Mouse (Mus musculus) lung, postnatal 25 days (tissue): Measurements from ENCODE around the gene Kcnq1.

Experiments used
- DNase-seq: peaks from one replicate; pipeline ENCODE4 v3.0.0; 2022; ENCODE audit warnings: low spot score

Kcnq1 gene

GRCm38 (mm10) chr7:143106062-143106461 is at the start of gene Kcnq1:
Kcnq1 (plus strand) TSS chr7:143106362.
- DNase-seq = no peak

- DNase-seq = no peak
These were observed 49.1 kb upstream of the Kcnq1 start for GRCm38 (mm10) chr7:143057023-143057422.

GRCm38 (mm10) chr7:143057667-143058220 is 48.4 kb upstream of the Kcnq1 start:
- DNase-seq = no peak

DNA sequence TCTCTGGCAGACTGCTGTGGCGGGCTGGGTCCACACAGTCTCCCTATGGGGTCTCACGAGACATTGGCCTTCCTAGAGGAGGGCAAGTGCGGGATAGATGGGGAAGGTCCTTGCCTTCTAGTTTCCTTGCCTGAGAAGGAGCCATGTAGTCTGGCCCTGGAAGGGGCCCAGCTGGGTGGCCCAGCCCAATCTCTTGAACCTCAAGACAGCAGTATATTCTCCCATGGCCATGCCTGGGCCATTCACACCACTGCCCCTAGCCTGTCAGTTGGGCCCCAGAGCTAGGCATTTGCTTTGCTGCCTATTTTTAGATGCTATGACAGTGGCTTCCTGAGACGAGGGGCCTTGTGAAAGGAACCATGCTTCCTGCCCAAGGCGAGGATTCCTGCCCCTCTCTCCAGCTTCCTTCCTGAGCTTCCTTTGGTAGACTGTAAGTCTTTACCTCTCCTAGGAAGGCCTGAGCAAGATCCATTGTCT is 47.9 kb upstream of the Kcnq1 start:
- DNase-seq = peak; percentile 27

DNA sequence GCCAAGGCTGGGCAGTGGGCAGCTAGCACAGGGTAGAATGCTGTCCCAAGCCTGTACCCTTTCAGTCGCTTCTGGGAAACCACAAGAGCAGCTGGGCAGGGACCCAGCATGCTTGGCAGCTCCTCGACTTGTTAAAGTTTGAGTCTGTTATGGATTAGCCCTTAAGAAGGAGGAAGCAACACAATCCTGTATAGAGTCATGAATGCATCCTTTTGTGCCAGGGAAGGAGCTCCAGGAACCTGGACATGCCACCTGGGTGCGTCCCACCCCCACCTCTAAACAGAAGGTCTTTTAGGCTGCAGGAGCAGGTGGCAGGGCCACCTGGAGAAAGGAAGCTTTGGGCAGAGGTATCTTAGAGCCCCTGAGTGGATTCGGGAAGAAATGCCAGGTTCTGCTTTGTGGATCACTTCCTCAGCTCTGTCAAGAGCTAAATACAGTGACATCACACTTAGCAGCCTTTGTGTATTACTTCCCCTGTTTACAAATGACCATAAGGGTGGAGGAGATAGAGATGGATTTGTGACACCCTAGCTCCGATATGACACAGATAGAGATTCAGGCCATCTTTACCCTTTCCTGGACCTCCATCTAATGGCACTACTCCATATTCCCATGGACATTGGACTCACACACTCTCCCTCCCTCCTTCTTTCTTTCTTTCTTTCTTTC is 46.8 kb upstream of the Kcnq1 start:
- DNase-seq = peak; percentile 55

GRCm38 (mm10) chr7:143062704-143063103 is 43.5 kb upstream of the Kcnq1 start:
- no peak for DNase-seq

DNA sequence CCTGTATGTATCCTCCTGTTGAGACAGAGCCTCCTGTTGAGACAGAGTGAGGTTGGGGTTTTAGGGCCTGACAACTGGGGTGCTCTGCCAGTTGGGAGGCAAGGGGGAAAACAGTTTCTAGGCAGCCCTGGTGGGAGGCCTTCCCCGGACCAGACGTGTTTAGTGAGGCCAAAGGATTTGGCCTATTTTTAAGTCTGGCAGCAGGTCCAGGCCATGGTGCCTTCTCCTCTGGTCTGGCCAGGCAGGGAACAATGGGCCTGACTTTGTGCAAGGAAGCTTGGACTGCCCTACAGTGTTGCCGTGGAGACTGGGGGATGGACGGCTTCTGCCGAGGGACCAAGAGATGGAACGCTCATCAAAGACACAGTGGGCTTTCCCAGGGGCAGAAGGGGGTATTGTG is 41.9 kb upstream of the Kcnq1 start:
- no peak for DNase-seq

- no peak for DNase-seq
These were observed 40.5 kb upstream of the Kcnq1 start for GRCm38 (mm10) chr7:143065692-143066091.

DNA sequence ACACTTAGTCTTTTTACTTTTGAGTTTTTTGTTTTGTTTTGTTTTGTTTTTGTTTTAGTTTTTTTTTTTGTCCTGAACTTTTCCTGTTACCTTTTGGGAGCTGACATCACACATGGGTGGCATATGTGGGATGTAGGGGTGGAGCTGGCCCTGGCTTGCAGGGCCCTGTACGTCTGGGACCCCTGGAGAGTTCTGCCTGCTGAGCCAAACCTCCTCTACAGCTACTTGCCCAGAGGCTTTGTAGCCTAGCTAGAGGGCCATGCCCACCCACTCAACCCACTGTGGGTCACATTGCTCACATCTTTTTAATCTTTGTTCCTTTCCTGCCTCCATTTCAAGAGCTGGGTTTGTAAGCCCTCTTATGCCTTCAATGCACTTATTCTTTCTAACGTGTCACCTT is 38.7 kb upstream of the Kcnq1 start:
- DNase-seq = no peak

- DNase-seq = no peak
These were observed 38.3 kb upstream of the Kcnq1 start for GRCm38 (mm10) chr7:143067897-143068296.

DNA sequence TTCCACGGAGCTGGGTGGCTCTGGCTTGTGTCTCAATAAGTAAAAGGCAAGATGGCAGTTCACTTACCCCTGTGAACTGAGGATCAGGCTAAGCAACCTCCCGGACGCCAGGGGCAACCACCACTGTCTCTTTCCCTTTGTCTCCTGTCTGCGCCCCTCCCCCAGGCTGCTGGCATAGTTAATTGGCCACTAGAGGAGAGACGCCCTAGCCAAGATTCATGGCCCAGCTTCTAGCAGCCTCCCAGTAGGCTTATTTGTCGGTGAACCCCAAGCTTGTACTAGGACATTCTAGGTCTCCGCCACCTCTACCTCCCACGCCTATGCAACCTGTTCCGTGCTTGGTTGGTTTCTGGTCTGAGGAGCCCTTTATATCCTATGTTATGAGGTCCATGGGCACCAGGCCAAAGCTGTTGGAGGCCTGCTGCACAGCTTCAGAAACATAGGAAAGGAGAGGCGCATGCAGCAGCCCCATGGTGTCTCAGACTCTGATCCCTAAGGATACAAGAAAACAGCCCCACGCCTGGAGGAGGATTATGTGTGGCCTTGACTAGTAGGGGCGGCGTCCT is 37.8 kb upstream of the Kcnq1 start:
- DNase-seq = no peak

GRCm38 (mm10) chr7:143068882-143069591 is 37.1 kb upstream of the Kcnq1 start, which contains the start of gene Tssc4:
Tssc4 (plus strand) TSS chr7:143069249.
- peak; percentile 99 for DNase-seq

DNA sequence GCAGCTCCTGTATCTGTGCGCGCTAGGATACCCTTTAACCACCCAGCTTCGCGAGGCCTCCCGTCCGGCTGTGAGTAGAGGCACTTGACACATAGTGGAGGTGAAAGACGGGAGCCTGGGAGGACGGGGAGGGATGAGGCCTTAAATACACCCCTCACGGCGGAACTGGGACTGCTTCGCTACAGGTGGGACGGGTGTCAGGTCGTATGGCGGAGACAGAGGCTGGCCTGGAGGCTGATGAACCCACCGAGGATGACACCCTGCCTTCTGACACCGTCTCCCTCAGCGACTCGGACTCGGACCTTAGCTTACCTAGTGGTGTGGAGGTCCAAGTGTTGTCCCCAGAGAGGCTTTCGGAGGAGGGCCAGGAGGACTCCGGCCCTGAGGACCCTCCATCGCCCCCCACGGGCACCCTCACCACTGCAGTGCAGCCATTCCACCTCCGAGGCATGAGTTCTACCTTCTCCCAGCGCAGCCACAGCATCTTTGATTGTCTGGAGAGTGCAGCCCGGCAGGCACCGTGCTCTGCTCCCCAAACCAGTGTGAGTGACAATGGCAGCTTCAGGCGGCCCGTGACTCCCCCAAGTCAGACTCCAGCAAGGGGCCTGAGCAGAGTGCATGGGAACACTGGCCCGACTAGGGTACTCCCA is 36.3 kb upstream of the Kcnq1 start:
- DNase-seq = no peak

- no peak for DNase-seq
These were observed 35.6 kb upstream of the Kcnq1 start for GRCm38 (mm10) chr7:143070506-143071070.

DNA sequence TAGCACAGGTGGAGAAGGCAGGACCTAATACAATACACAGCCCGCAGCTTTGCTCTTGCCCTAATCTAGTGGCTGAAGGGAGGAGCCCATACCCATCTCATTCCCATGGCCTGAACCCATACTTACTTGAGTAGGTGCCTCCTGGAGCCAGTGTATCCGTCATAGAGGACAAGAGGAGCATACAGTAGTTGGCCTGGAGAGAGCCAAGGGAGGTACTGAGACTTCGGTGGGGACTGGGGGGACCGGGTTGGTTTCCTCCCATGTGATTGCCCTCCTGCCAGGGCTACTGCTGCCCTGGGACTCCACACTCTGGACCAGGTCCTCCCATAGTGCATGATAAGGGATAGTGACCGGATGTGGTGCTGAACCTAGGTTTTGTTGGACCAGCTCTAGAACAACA is 33.6 kb upstream of the Kcnq1 start:
- no peak for DNase-seq

- DNase-seq = peak; percentile 23
These were observed 33.1 kb upstream of the Kcnq1 start for GRCm38 (mm10) chr7:143073086-143073485.

GRCm38 (mm10) chr7:143075394-143075793 is 30.8 kb upstream of the Kcnq1 start:
- DNase-seq = no peak

DNA sequence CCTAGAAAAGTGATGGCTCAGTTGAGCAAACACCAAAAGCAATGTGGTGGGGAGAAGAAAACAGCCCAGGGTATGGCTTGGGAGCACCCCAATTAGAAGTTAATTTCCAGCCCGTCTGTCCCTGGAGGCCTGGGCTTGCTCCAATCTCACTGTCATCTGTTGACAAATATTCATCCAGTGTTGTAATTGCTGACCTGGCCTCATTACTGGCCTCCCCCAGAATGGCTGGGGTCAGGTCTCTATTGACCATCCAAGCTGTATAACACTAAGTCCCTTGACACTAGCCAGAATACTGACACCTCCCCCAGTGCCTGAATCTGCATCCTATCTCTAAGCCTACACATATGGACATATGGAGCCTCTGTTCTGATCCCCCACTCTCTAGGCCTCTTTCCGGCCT is 28.8 kb upstream of the Kcnq1 start:
- DNase-seq = no peak

- DNase-seq = no peak
These were observed 24.1 kb upstream of the Kcnq1 start for GRCm38 (mm10) chr7:143082024-143082423.

DNA sequence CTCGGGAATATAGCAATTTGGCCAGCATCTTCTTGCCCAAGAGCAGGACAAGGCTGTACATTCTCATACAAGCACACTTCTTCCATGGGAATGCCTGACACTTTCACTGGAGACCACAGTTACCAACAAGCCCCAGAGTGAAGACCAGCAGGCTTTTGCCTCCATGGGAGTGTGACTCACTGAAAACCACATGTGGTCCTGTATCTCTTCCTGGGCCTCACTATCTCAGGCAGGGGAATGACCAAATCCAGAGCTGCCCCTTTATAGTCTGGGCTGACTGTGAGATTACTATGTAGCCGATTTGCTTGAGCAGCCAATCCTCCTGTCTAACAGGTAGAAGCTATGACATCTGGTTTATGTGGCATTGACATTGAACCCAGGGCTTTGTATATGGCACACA is 22.5 kb upstream of the Kcnq1 start:
- DNase-seq = no peak

DNA sequence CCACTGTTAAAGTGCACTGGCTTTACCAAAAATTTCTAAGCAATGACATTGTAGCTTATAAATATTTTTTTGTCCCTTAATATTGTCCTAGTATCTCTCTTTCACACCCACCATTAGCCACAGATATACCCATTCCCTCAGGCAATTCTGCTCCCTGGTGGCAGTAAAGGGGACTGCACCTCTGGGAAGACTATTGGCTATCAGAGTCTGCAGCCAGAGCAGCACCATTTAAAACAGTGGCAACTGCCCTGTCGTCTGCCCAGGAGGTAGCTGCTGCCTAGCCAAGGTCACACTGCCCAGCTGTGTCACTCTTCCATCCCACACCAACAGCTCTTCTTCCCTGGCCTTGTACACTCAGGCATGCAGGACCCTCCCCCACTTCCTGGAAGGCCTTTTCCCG is 19.8 kb upstream of the Kcnq1 start:
- DNase-seq = peak; percentile 75

DNA sequence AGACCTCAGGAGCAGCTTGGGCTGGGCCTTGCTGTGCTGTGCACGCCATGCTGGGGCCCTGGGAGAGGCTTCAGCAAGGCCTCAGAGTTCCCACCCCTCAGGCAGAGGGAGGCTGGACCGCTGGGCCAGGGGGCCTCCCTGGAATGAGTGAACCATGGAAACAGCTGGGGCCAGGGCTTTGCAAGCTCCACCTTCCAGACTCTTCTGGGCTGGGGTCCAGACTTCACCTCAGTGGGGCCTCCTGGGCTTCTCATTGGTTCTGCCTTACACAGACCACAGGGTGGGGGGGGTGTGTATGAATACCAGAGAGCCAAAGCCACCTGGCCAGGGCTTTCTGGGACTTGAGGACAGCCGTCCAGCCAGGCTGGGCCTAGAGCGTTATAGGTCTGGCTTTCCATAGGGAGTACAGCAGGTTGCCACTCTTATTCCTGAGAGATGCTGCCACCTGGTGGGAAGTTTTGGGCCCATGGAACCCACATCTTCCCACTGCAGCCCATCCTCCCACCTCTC is 19.0 kb upstream of the Kcnq1 start:
- DNase-seq = peak; percentile 18
